1 mouse cellular context compared by ENCODE assay signal in the genomic region with DNA sequence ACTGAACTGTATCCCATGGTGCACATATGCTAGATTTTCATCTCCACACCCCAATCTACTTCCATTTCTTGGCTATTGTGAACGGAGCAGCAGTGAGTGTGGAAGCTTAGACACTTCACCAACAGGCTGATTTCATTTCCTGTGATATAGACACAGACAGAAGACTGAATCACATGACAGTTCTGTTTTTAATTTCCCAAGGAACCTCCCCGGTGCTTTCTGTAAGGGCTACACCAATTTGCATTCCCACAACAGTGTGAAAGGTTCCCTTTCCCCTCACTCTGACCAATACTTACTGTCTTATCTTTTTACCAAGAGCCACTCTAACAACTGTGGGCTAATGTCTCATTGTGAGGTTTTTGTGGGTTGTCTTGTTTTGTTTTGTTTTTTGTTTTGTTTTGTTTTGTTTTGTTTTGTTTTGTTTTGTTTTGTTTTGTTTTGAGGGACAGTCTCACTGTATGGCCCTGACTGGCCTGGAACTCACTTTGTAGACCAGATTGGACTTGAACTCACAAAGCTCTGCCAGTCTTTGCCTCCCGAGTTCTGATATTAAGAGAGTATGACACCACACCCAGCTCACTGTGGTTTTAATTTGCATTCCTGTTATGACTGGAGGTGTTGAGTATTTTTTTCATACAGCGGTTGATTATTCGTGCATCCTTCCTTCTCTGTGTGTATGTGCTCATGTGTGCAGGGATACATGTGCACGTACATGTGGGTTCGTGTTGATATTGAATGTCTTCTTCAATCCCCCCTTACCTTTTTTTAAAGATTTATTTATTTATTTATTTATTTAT.
TF ChIP-seq lines count a peak whose summit lies in the region.

No protein-coding gene starts in this region.

TF ChIP-seq in CH12.LX, 34 proteins besides CTCF, POLR2A, EP300 and RAD21:
- TF ChIP-seq MAFK (IDR thresholded peaks at IDR 0.05; ENCODE audit: insufficient replicate concordance, low read length) (no peak), CHD1 (IDR thresholded peaks at IDR 0.05; ENCODE audit: low read depth, low read length) (no peak), JUN (IDR thresholded peaks at IDR 0.05; ENCODE audit: insufficient read depth, low read depth, low read length) (peak; percentile 86), NRF1 (IDR thresholded peaks at IDR 0.05; ENCODE audit: low read depth, low read length) (no peak), POLR2AphosphoS2 (IDR thresholded peaks at IDR 0.05; ENCODE audit: low read depth, low read length) (no peak), ZNF384 (IDR thresholded peaks at IDR 0.05; ENCODE audit: low read depth, low read length) (peak; percentile 90), KAT2A (IDR thresholded peaks at IDR 0.05; ENCODE audit: insufficient replicate concordance, low read length) (no peak), ZMIZ1 (IDR thresholded peaks at IDR 0.05; ENCODE audit: low read depth, low read length) (no peak), NELFE (IDR thresholded peaks at IDR 0.05; ENCODE audit: low read depth, low read length) (no peak), ETS1 (conservative IDR thresholded peaks at IDR 0.05; ENCODE audit: low read depth, low read length) (peak; percentile 46; the same call in 1 of the 2 replicates), TBP (conservative IDR thresholded peaks at IDR 0.05; ENCODE audit: low read depth, low read length) (0 out of 2 replicates have a peak, but pooled peaks have one; percentile 12), MEF2A (IDR thresholded peaks at IDR 0.05; ENCODE audit: borderline replicate concordance, low read depth, low read length) (peak; percentile 83; the same call in 1 of the 2 replicates), SMC3 (IDR thresholded peaks at IDR 0.05; ENCODE audit: low read depth, low read length) (no peak), E2F4 (IDR thresholded peaks at IDR 0.05; ENCODE audit: insufficient replicate concordance, low read depth, low read length) (no peak), USF2 (conservative IDR thresholded peaks at IDR 0.05; ENCODE audit: low read depth, low read length) (no peak), TCF12 (IDR thresholded peaks at IDR 0.05; ENCODE audit: low read depth, low read length) (no peak), BHLHE40 (IDR thresholded peaks at IDR 0.05; ENCODE audit: low read depth, low read length) (peak; percentile 63), MYC (IDR thresholded peaks at IDR 0.05; ENCODE audit: low read depth, low read length) (no peak), CHD2 (IDR thresholded peaks at IDR 0.05; ENCODE audit: low read length) (peak; percentile 39; the same call in 1 of the 2 replicates), PAX5 (IDR thresholded peaks at IDR 0.05; ENCODE audit: low read length) (no peak), UBTF (IDR thresholded peaks at IDR 0.05; ENCODE audit: low read depth, low read length) (no peak), USF1 (IDR thresholded peaks at IDR 0.05; ENCODE audit: low read depth, low read length) (no peak; the same call in 1 of the 2 replicates), SIN3A (IDR thresholded peaks at IDR 0.05; ENCODE audit: low read length) (no peak), ZKSCAN1 (IDR thresholded peaks at IDR 0.05; ENCODE audit: borderline replicate concordance, low read depth, low read length) (no peak), MXI1 (IDR thresholded peaks at IDR 0.05; ENCODE audit: low read depth, low read length) (no peak), HCFC1 (IDR thresholded peaks at IDR 0.05; ENCODE audit: low read depth, low read length) (no peak), RCOR1 (conservative IDR thresholded peaks at IDR 0.05; ENCODE audit: low read depth, low read length) (no peak), GABPA (IDR thresholded peaks at IDR 0.05; ENCODE audit: insufficient replicate concordance, low read depth, low read length) (no peak), JUND (conservative IDR thresholded peaks at IDR 0.05; ENCODE audit: low read depth, low read length) (peak; percentile 92), IRF4 (IDR thresholded peaks at IDR 0.05; ENCODE audit: low read depth, low read length) (peak; percentile 95), MAX (IDR thresholded peaks at IDR 0.05; ENCODE audit: low read length) (no peak), ELF1 (IDR thresholded peaks at IDR 0.05; ENCODE audit: low read depth, low read length) (no peak), MAZ (IDR thresholded peaks at IDR 0.05; ENCODE audit: low read depth, low read length) (no peak)
